Mouse (Mus musculus) limb, embryonic 12.5 days (tissue): ENCODE results near the gene Zdhhc20. TPM values are rescaled to one million over a fixed set of nuclear protein-coding genes. Genes with fewer than 3 reads are reported as not detected.
"Not testable (repeated sequence)": the region's sequence is repeated elsewhere in the genome, so short reads cannot be mapped to it uniquely, and the experiment has no call there.

ENCODE experiments used
- ATAC-seq: fragments of 200-750 bp; cut with Nextera tagmentation; 2 replicates; pipeline ENCODE4 v1.8.0; 2017; ENCODE audit warnings: low read depth, moderate TSS enrichment; ENCODE audit not compliant: insufficient number of reproducible peaks, insufficient read depth, low FRiP score, low TSS enrichment
- H3K27ac ChIP-seq: fragments of 300-500 bp; sonication (generic); 2 replicates; pipeline ENCODE4 v1.5.1; 2016; ENCODE audit warnings: mild to moderate bottlenecking, moderate library complexity
- H3K27me3 ChIP-seq: fragments of 300-500 bp; sonication (generic); 2 replicates; pipeline ENCODE4 v1.6.1; 2016; ENCODE audit warnings: mild to moderate bottlenecking, moderate library complexity
- H3K36me3 ChIP-seq: fragments of 300-500 bp; sonication (generic); 2 replicates; pipeline ENCODE4 v1.6.1; 2016; ENCODE audit warnings: mild to moderate bottlenecking, moderate library complexity
- H3K4me1 ChIP-seq: fragments of 300-500 bp; sonication (generic); replicated peaks from 2 replicates; pipeline ENCODE4 v1.6.1; 2016
- H3K4me2 ChIP-seq: fragments of 300-500 bp; sonication (generic); 2 replicates; pipeline ENCODE4 v1.6.1; 2016; ENCODE audit warnings: mild to moderate bottlenecking, moderate library complexity
- H3K4me3 ChIP-seq: fragments of 300-500 bp; sonication (generic); replicated peaks from 2 replicates; pipeline ENCODE4 v1.5.1; 2016; ENCODE audit warnings: mild to moderate bottlenecking
- H3K9ac ChIP-seq: fragments of 300-500 bp; sonication (generic); replicated peaks from 2 replicates; pipeline ENCODE4 v1.6.1; 2016; ENCODE audit warnings: mild to moderate bottlenecking, moderate library complexity
- H3K9me3 ChIP-seq: fragments of 300-500 bp; sonication (generic); 2 replicates; pipeline ENCODE4 v1.6.1; 2016; ENCODE audit warnings: mild to moderate bottlenecking, moderate library complexity
- WGBS: fragments of 180-500 bp; shearing (Covaris S2); methylation state at CpG from one replicate; pipeline ENCODE4 v1.1.7; 2016; 5-methylcytosine and 5-hydroxymethylcytosine counted together
- polyA plus RNA-seq: library from polyadenylated mRNA; unstranded; fragments of >200 nt; fragmentation: Nextera tagmentation; extraction: Ambion mirVana; gene quantifications from 2 replicates; pipeline ENCODE4 v1.2.1, GENCODE M21; 2016

Gene Zdhhc20
- polyA plus RNA-seq, 1 experiment from 2014 or later: 78.4 TPM

GRCm38 (mm10) chr14:57912211-57913007 lies 22.3 kb upstream of the Zdhhc20 start:
- H3K27ac ChIP-seq, H3K27me3 ChIP-seq, H3K9me3 ChIP-seq, ATAC-seq, H3K9ac ChIP-seq, H3K4me3 ChIP-seq, H3K4me2 ChIP-seq, H3K4me1 ChIP-seq: not testable (repeated sequence)
- 35% methylated on average over 1 of the region's 1 CpGs for WGBS
- H3K36me3 ChIP-seq: peaks cover 23% of the 10 kb centered on the region

GRCm38 (mm10) chr14:57911787-57912186 lies 21.7 kb upstream of the Zdhhc20 start:
- H3K27ac ChIP-seq, H3K9me3 ChIP-seq, H3K4me3 ChIP-seq, H3K4me1 ChIP-seq, H3K27me3 ChIP-seq, H3K9ac ChIP-seq, ATAC-seq, H3K4me2 ChIP-seq: not testable (repeated sequence)
- H3K36me3 ChIP-seq: peaks cover 17% of the 10 kb centered on the region

DNA sequence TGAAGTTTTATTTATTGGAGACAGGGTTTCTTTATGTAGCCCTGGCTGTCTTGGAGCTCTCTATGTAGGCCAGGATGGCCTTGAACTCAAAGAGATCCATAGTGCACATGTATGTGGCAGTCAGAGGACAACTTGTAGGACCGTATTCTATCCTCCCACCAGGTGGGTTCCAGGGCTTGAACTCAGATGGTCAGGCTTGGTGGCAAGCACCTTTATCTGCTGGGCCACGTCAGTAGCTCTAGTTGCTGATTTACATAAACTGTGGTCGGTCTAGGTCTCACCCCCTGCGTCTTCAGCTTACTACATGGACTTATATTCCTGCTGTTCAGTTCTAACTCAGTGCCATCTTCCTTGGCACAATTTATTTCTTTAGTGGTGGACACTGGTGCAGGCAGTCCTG lies 21.2 kb upstream of the Zdhhc20 start:
- no peak overlapping the region for H3K4me3 ChIP-seq
- WGBS: 83% methylated on average over 4 of the region's 4 CpGs
- no peak overlapping the region for H3K27ac ChIP-seq
- ATAC-seq: no peak
- no peaks in the 10 kb centered on the region for H3K4me1 ChIP-seq
- no peak overlapping the region for H3K4me2 ChIP-seq
- no peak overlapping the region for H3K9ac ChIP-seq
- peaks cover 12% of the 10 kb centered on the region for H3K36me3 ChIP-seq
- H3K9me3 ChIP-seq: no peaks in the 10 kb centered on the region
- no peaks in the 10 kb centered on the region for H3K27me3 ChIP-seq

DNA sequence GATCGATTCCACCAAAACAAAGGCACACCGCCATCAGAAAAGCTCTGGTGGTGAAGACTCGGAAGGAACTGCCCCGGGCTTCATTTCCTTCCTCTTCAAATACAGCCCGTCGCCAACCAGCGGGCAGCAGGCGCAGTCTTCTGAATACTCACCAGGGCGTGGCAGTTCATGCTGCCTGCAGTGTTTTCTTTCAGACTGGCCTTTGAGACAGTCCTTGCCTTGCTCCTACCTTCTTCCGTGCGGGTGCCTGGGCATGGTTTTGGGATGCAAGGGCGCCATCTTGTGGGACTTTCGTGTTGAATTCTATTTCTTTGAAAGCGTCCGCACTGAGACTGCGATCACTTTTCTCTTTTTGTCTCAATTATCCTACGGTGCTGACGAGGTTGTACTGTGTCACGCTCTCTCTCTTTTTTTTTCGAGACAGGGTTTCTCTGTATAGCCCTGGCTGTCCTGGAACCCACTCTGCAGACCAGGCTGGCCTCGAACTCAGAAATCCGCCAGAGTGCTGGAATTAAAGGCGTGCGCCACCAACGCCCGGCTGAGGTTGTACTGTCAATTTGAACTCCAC lies 20.5 kb upstream of the Zdhhc20 start:
- peak; percentile 87 for ATAC-seq
- H3K9me3 ChIP-seq: no peaks in the 10 kb centered on the region
- WGBS: 23% methylated on average over 26 of the region's 26 CpGs
- peaks cover 6% of the 10 kb centered on the region; the same call in 1 of the 2 replicates for H3K36me3 ChIP-seq
- H3K4me1 ChIP-seq: no peaks in the 10 kb centered on the region
- peak overlapping the region; percentile 27 for H3K4me3 ChIP-seq
- no peak overlapping the region for H3K9ac ChIP-seq
- H3K4me2 ChIP-seq: peak overlapping the region; percentile 58
- H3K27me3 ChIP-seq: no peaks in the 10 kb centered on the region
- 0 out of 2 replicates have a peak overlapping the region, but pooled peaks have one; percentile 29 for H3K27ac ChIP-seq

DNA sequence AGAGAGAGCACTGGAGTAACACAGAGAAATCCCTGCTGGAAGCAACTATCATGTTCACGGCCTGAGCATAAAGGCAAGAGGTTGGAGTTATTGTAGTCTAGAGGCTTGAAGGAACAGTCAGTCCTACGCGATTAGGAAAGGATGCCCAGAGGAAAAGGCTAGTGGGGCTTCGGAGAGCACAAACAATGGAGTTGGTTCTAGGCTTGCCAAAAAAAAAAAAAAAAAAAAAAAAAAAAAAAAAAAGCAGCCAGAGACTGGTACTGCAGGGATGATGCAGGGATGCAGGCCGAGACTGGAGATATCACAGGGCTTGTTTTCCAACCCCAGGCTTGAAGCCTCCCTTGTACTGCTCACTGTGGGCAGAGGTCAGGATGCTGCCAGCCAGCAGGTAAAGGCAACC lies 19.2 kb upstream of the Zdhhc20 start:
- no peak overlapping the region for H3K4me3 ChIP-seq
- H3K4me2 ChIP-seq: no peak overlapping the region
- no peak for ATAC-seq
- no peaks in the 10 kb centered on the region for H3K27me3 ChIP-seq
- no peaks in the 10 kb centered on the region for H3K9me3 ChIP-seq
- WGBS: 76% methylated on average over 5 of the region's 5 CpGs
- H3K36me3 ChIP-seq: no peaks in the 10 kb centered on the region
- no peak overlapping the region for H3K27ac ChIP-seq
- H3K4me1 ChIP-seq: no peaks in the 10 kb centered on the region
- no peak overlapping the region for H3K9ac ChIP-seq

- 80% methylated on average over 2 of the region's 2 CpGs for WGBS
Measured at GRCm38 (mm10) chr14:57908431-57908830, 18.4 kb upstream of the Zdhhc20 start.

GRCm38 (mm10) chr14:57901998-57902397 lies 11.9 kb upstream of the Zdhhc20 start:
- Histone ChIP-seq H3K36me3 (no peaks in the 10 kb centered on the region), H3K9me3 (no peaks in the 10 kb centered on the region), H3K9ac (no peak overlapping the region), H3K27ac (no peak overlapping the region), H3K27me3 (no peaks in the 10 kb centered on the region), H3K4me3 (no peak overlapping the region), H3K4me1 (no peaks in the 10 kb centered on the region), H3K4me2 (no peak overlapping the region)
- no peak for ATAC-seq
- 65% methylated on average over 1 of the region's 1 CpGs for WGBS

More at GRCm38 (mm10) chr14:57908431-57908830, 18.4 kb upstream of the Zdhhc20 start:
- Histone ChIP-seq H3K36me3 (no peaks in the 10 kb centered on the region), H3K27ac (no peak overlapping the region), H3K9me3 (no peaks in the 10 kb centered on the region), H3K4me2 (no peak overlapping the region), H3K4me1 (no peaks in the 10 kb centered on the region), H3K4me3 (no peak overlapping the region), H3K27me3 (no peaks in the 10 kb centered on the region), H3K9ac (no peak overlapping the region)
- ATAC-seq: no peak

DNA sequence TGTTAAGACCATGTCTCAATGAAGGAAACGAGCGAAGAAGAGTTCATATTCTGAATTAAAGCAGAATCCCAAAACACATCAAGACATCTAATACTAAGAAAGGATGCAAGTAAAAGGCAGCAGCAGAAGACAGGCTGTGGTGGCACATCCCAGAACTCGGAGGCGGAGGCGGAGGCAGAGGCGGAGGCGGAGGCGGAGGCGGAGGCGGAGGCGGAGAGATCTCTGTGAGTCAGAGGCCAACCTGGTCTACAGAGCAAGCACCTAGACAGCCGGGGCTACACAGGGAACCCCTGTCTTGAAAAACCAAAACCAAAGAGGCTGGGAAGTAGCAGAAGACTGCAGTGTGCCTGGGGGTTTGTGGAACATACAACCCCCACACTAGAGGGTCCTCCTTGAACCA lies 6.8 kb upstream of the Zdhhc20 start:
- H3K9me3 ChIP-seq: 0 out of 2 replicates have a peak, but pooled peaks cover 6% of the 10 kb centered on the region
- no peak overlapping the region for H3K4me3 ChIP-seq
- WGBS: 94% methylated on average over 12 of the region's 12 CpGs
- no peaks in the 10 kb centered on the region for H3K27me3 ChIP-seq
- no peak overlapping the region for H3K27ac ChIP-seq
- H3K4me2 ChIP-seq: no peak overlapping the region
- no peaks in the 10 kb centered on the region for H3K4me1 ChIP-seq
- H3K36me3 ChIP-seq: no peaks in the 10 kb centered on the region
- no peak overlapping the region for H3K9ac ChIP-seq
- ATAC-seq: no peak

GRCm38 (mm10) chr14:57896088-57896871 lies 6.2 kb upstream of the Zdhhc20 start:
- H3K27ac ChIP-seq, ATAC-seq, H3K9ac ChIP-seq, H3K4me3 ChIP-seq, H3K27me3 ChIP-seq, H3K4me2 ChIP-seq, H3K9me3 ChIP-seq, H3K4me1 ChIP-seq, H3K36me3 ChIP-seq: not testable (repeated sequence)
- WGBS: 77% methylated on average over 8 of the region's 8 CpGs

DNA sequence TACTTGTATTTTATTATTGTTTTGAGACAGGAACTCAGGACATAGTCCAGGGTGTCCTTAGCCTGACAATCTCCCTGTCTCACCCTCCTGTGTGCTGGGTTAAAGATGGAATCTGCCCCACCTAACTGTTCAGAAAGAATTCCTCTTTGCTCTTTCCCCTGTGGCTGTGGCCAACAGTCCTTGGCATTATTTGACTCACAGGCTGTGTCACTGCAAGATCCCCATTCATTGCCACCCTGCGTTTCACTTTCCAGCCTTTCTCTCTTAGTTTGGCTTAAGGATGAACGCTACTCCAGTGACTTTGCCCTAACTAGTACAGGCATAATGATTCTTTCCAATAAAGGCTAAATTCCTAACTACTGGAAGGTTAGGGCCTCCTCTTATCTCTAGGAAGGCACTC lies 4.3 kb upstream of the Zdhhc20 start:
- 92% methylated on average over 2 of the region's 2 CpGs for WGBS
- ATAC-seq: no peak
- Histone ChIP-seq H3K27me3 (no peaks in the 10 kb centered on the region), H3K27ac (no peak overlapping the region), H3K4me2 (no peak overlapping the region), H3K9me3 (0 out of 2 replicates have a peak, but pooled peaks cover 6% of the 10 kb centered on the region), H3K4me1 (no peaks in the 10 kb centered on the region), H3K36me3 (no peaks in the 10 kb centered on the region), H3K9ac (no peak overlapping the region), H3K4me3 (no peak overlapping the region)

DNA sequence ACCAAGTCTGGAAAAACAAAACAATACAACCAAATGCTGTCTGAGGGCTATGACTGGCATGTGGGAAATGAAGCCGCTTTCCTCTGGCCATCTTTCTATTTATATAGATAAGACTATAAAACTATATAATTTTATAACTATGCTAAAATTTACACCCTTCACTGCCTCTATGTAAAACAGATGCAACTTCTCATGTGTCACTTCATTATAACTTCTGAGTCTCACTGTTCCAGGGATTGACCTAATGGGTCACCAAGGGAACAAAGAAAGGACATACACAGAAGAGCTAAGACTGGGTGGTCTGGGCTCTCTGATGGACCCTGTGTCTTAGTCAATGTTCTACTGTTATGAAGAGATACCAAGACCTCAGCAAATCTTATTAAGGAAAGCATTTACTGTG lies 2.9 kb upstream of the Zdhhc20 start:
- no peaks in the 10 kb centered on the region; the same call in 1 of the 2 replicates for H3K36me3 ChIP-seq
- ATAC-seq: no peak
- no peak overlapping the region for H3K4me2 ChIP-seq
- no peak overlapping the region for H3K4me3 ChIP-seq
- 90% methylated on average over 1 of the region's 1 CpGs for WGBS
- H3K9me3 ChIP-seq: 0 out of 2 replicates have a peak, but pooled peaks cover 6% of the 10 kb centered on the region
- H3K27me3 ChIP-seq: no peaks in the 10 kb centered on the region
- no peak overlapping the region for H3K27ac ChIP-seq
- no peak overlapping the region for H3K9ac ChIP-seq
- peaks cover 9% of the 10 kb centered on the region for H3K4me1 ChIP-seq
